Mouse (Mus musculus) cerebellum, adult 9-11 months (tissue): ENCODE results near the gene Runx2.

Experiments used
- DNase-seq: peaks from one replicate; pipeline ENCODE4 v3.0.0; 2022

The Runx2 gene

DNA sequence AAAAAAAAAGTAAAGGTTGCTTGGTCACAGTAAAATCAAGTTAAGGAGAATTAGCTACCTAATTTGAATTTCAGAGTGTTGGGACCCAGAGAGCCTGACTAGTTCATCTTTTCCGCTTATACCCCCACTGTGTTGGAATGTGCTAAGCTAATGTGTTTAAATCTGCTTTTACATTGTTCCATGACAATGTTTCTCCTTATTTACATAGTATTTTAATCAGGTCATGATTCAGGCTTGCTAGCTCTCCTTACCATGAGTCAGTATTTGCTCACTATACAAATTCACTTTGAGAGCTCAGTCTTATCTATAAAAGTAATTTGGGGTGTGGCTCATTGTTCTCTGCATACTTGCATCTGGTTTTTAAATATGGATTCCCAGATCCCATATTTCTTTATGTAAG is 47.2 kb downstream of the Runx2 start:
- DNase-seq, result no peak

DNA sequence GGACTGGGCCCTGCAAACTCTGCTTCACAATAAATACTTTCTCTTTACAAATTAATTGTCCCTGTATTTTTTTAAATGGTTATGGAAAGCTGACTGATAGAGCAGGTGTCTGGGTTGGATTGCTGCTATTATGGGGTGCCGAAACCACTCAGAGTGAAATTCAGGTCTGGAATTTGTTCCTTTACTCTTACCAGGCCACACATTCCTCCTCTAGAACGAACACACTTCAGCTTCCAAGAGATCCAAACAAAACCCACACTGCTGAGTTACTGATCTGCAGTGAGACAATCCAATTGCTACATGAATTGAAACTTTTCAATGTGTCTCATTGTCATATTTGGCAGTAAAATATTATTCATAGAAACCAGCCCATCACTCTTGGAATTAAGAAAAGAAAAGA is 47.6 kb downstream of the Runx2 start:
- no peak for DNase-seq

DNA sequence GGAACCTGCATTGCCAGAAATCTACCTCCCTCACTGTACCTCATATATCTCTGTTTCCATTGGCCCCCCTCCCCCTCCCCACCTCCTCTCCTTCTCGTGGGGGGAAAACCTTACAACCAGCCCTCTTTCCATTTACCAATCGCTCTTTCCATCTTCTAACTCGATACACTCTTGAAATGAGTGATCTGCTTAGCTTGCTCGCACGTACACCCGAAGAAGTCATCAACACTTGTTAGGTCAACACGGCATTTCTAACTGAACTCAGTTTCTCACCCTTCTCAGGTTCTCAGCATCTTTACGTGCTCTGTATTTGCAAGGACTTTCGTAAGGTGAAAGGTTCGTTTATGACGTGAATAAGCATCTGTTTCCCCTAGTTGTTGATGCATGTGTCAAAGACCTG is 48.3 kb downstream of the Runx2 start:
- DNase-seq, result no peak

DNA sequence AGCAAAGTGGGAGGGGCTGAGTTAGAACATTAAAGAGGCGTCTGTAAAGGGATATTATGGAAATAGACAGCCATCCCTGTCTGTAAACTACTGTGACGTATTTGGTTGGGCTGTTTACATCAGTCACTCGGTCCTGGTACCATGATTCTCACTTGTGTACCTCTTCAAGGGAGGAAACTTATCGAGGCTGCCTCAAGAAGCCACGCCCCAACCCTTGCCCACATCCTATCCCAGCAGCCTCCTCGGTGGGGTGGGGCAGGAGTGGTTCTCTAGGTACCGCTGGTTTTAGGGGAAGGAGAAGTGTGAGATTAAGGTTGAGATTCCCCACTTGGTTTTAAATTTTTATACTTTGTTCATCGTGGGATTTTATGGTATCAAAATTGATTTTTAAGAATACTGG is 69.2 kb downstream of the Runx2 start:
- DNase-seq, result no peak

DNA sequence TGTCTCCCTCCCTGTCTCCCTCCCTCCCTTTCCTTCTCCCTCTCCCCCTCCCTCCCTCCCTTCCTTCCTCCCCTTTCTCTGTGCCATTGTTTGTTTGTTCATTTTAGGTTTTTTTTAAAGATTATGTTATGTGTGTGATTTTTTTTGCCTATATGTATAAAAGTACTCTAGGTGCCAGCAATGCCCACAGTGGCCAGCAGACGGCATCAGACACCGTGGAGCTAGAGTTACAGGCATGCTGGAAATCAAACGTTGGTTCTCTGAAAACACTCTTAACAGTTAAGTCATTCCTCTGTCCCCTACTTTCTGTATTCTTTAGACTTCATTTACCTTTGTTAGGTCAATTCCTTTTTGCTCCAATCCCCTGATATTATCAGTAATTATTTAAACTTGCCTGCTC is 70.8 kb downstream of the Runx2 start:
- DNase-seq, result no peak

DNA sequence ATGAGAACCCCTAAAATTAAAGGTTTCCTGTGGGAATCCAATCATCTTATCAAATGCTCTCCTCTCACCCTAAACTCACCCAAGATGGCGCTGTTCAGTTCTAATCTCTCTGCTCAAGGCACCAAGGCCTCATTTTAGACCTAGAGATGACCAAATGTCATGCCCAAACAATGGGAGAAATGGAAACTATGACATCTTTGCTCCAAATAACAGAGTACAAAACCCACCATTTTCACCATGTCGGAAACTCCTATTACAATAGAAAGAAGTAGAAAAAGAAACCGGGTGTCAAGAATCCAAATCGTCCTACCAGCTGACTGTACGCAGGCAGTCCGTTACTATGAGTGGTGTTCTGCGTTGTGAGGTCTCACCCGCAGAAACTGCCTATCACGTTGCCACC is 72.4 kb downstream of the Runx2 start:
- no peak for DNase-seq

DNA sequence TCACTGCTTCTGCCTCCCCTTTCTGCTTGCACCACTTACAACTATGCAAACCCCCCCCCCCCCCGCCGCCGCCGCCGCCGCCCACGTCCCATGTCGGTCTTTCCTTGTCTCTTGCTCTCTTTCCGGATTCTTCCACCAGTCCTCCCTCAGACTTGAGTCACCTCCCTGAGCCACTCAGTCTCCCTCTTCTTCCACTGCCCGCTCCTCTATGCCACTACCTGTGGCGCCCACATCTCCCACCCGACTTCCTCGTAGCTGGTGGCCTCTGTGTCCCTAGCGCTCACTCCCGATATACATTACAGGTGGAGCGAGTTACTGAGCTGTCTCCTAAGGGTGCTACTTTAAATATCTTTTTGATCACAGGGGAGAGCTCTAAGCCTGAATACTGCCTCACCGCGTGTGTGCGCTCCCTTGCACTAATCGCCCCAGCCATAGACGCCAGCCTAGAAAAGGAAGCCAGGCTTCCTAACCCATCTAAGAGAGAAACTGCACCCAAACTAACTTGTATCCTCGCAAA is 76.4 kb downstream of the Runx2 start:
- no peak for DNase-seq

DNA sequence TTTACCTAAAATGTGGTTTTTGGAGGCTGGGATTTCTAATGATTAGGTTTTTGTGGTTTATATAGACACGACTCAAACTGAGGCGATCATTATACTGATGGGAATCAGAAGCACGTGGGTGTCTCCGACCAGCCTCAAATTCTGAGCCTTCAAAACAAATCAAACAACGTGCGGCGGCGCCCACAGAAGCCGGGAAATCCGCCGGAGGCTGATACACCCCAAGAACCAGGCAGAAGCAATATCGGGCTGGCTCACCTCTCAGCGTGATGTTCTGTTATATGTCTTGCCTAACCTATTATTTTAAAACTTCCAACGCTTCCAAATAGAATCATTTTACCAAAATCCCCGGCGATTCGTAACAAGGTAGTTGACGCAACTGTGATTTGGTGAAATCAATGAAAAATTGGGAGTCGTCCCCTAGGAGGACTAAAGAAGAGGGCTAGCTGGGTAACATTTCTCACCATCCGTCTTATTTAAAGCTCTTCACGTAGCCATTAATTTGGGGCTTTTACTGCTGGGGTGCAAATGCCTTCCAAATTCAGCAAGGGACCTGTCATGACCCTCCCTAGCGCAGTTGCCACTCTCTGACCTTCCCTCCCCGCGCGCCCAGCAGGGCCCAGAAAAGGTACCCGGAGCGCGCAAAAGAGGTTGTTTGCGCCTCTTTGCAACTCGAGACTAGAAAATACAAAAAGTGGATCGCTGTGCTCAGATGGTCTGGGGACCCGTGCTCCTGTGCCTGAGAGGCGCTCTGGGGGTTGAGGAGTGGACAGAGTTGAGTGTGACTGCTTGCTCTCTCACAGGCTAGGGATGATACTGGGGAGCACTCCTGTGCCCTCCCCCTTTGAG is 77.1 kb downstream of the Runx2 start:
- DNase-seq, result no peak

DNA sequence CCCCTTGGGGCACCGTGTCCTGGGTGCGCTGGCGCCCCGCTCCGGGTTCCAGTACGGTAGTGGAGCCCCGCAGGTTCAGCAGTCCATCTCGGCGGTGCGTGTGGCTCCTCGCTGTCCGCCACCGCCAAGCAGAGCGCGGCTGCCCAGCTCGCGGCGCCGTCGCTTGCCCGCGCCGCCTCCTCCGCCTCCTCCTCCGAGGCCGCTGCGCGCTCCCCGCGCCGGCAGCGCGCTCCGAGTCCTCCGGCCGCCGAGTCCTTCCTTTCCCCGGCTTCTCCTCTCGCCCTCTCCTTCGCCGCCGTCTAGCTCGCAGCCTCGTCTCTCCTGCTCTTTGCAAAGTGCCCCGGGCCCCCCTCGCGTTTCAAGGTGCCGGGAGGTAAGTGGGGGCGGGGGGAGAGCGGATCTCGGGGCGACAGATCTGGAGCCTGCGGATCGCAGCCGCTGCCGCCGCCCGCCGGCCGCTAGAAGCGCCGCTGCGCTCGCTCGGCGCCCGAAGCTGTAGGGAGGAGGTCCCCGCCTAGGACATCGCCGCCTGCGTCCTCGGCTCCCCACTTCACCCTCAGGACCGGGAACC is 78.5 kb downstream of the Runx2 start:
- peak; percentile 55 for DNase-seq

DNA sequence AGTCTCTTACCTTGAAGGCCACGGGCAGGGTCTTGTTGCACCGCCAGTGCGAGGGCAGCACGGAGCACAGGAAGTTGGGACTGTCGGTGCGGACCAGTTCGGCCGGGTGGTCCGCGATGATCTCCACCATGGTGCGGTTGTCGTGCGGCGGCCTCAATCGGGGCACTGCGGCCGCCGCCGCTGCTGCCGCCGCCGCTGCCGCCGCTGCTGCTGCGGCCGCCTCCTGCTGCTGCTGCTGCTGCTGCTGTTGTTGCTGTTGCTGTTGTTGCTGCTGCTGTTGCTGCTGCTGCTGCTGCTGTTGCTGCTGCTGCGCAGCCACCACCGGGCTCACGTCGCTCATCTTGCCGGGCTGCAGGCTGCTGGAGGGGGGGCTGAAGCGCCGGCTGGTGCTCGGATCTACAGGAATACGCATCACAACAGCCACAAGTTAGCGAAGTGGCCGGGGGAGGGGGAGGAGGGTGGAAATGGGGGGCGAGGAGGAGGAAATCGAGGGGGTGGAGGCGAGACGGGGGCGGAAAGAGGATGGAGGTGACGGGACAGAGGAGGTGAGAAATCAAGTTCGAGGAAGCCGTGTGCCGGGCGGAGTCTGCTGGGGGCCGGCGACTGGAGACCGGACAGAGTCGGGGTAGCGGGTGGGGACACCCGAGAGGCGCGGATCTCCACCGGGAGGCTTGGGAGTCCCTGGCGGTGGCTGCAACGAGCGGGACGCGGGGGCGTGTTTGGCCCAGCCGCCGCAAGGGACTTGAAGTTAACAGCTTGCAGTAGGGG is 79.2 kb downstream of the Runx2 start:
- DNase-seq, result peak; percentile 26

DNA sequence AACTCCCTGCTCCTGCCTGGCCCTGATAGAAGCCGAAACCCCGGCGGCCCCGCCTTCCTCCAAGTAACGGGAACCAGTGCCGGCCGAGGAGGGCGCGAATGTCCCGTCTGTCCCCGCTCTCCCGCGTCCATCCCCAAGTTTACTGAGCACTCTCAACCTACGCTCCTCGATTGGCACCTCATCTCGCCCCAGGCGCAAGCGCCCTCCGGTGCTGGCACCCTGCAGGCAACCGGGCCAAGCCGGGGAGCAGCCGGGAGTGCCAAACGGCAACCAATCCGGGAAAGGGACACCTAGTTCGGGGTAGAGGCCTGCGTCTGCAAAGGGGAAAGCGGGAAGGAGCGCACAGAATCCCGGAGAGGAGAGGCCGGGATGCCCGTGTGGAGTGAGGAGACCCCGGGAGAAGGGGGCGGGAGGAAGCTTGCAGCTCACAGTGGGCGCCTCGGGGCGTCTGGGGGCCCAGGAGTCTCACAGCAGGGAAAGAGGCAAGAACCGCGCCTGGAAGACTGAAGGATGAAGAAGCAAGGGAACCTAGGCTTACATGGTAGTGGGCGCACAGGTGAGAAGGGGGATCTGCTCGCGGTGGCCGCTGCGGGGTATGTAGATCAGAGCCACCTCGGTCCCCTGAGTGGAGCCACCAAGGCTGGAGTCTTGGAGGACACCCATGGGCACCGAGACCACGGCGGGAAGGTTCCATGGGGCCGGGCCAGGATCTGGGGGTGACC is 79.9 kb downstream of the Runx2 start:
- peak; percentile 16 for DNase-seq

DNA sequence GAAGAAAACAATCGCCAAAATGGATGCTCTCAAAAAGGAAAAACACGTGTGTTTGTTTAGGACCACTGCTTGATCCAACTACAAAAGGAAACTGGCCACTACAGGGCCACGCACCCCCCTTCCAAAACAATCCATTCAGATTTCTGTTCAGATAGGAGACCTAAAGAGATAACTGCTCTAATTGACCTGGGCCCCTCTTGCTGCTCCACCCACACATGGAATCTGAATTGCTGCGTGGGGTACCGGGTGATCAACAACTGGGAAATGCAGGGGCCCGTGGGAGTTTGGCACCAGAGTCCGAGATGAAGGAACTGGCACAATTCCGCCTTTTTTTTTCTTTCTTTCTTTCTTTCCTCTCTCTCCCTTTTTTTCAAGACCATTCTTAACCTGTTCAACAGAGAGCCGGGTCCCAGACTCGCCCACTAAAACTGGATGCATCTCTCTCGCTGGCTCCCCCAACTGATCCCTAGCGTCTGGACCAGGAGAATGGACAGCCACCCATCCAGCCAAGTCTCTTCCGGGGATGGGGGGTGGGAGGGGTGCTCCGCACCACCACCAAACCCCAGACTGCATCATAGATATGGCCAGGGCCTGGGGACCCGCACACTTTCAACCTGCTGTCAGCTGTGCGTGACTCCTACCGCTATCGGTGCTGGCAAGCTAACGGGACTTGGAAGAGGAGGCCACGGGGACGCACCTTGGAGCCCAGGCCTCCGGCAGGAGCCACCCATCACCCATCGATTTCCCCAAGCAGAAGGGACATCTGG is 80.9 kb downstream of the Runx2 start:
- no peak for DNase-seq

DNA sequence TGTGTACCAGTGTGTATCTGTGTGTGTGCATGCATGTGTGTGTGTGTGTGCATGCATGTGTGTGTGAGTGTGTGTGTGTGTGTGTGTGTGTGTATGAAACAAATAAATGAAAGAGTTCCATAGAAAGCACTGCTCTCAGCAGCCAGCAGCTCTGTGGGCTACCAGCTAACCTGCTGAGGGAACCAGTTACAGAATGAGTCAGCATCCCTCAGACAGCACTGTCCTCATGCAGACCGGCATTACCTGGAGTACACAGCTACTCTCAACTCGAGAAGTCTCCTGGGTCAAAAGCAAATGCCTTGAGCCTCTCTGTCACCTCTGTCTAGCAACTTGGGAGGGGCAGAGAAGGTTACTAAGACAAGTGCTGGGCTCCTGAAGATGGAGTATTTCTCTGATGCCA is 86.1 kb downstream of the Runx2 start:
- DNase-seq, result no peak

DNA sequence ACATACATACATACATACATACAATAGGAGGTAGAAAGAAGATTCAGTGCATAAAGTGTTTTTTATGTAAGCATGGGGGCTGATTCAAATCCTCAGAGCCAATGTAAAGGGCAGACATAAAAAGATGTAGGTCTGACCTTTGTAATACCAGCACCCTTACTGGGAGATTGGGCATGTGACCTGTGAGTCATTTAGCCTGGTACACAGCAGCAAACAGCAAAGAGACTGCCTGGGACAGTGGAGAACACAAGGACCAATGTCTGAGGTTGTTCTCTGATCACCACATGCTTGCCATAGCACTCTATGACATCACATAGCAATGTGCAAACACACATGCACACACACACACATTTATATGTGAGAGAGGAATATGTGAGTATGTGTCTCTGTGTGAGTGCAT is 86.9 kb downstream of the Runx2 start:
- no peak for DNase-seq

DNA sequence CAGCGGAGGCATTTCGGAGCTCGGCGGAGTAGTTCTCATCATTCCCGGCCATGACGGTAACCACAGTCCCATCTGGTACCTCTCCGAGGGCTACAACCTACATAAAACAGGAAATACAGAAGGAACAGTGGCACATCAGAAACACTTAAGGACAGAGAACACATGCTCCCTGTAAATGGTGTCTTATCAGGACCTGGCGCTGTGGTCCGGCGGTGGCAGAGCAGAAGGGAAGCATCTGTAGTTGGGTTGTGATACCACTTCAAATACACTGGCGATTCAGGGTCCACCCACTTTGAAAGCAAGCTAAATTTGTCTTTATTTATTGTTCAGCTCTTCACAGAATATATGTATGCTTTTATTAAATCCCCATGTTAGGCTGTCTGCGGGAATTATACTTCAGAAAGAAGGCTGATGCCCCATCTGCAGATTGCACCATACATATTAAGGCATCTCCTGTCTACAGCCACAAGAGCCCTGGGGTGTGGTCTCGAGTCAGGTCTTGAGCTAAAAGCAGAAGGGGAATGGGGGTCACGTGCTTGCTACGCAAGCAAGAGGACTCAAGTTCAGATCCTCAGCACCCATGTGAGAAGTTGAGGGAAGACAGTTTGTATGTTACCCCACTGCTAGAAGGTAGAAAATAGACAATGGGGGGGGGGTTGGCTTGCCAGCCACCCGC is 89.7 kb downstream of the Runx2 start:
- DNase-seq, result no peak

DNA sequence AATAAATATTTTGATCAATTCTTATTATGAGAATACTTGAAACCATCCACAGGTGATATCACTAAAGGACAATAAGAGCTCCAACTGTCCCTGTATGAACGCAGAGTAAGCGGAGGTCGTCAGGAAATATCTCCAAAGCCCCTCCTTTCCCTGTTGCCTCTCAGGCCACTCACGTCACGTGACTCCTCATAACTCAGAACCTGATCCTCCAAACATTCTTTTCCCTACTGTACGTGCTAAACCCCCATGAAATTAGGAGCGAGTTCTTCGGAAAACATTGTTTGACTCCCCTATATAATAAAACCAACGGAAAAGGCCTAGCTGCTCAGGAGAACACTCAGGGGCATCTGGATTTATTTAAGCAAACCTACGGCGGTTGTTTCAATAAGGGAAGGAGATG is 90.3 kb downstream of the Runx2 start:
- DNase-seq, result no peak

DNA sequence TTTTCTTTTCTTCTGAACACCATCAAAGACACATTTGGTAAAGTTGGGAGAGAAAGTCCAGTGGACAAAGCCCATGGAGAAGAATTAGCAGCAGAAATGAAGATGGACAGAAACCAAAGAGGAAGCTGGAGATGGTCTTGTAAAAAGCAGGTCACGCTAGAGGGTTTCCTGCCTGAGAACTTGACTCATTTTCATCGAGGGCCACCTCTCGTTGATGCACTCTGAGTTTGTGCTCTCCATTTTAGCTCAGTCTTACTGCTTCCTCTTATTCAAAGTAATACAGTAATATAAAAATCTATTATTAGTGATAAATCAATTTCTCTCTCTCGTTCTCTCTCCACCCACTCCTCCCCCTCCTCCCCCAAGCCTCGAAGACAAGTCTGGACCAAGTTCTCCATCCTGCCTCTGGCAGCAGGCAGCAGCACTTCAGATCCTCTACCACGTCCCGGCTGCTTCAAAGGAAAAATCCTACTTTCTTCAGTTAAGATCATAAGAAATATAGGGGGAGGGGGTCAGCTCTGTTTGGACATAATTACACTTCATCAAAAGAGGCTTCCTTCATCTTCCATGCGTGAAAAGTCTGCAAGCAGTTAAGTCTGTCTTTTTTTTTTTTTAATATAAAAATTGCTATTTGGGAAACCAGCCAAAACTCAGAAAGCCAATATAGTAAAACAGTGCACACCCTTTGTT is 92.3 kb downstream of the Runx2 start:
- no peak for DNase-seq

DNA sequence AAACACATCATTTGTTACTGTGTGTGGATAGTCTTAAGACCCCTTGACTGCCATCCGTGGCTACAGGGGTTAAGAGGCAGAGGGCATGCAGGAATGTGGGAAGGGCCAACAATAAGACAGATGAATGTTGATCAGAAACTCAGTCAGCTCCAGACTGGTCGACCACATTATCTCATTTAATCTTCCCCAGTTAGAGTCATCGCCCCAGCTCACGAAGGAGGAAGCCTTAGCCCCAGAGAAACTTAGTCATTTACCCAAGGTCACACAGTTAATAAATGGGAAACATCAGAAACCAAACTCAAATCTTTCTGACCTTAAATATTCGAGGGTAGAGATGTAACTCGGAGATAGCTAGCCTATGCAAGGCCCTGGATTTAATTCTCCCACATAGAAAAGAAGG is 96.0 kb downstream of the Runx2 start:
- no peak for DNase-seq

DNA sequence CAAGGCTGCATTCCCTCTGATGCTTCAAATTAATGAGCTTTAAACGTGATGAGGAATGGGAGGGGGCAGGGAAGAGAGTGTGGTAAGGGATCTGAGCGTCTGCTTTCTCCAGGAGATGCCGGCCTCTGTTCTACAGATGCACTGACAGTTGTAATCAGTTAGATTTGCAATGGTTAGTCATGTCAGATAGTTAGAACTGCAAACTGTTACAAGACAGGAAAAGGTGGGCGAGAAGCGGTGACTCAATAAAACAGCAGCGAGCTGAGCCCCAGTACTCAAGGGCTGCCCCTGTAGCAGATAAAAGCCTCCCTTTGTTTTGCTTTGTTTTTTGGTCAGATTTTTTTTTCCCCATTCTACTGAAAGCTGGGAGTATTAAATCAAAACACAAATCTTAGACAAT is 96.6 kb downstream of the Runx2 start:
- no peak for DNase-seq

DNA sequence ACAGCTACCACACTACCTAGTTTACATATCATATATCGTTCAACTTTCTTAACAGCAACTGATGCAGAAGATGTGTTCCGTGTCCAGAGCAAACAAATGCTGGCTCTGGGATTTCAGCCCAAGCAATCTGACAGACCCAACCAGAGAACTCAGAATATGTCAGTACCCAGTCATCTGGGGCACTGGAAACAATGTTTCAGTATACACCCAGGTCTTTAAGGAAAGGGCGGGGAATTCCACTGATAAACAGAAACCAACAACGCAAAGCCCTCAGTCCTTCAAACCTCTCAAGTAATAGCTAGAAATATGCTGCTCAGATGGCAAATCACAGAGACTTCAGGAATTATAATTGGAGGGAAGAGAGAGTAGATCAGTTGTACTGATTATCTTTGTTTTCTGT is 100.5 kb downstream of the Runx2 start:
- DNase-seq, result no peak

DNA sequence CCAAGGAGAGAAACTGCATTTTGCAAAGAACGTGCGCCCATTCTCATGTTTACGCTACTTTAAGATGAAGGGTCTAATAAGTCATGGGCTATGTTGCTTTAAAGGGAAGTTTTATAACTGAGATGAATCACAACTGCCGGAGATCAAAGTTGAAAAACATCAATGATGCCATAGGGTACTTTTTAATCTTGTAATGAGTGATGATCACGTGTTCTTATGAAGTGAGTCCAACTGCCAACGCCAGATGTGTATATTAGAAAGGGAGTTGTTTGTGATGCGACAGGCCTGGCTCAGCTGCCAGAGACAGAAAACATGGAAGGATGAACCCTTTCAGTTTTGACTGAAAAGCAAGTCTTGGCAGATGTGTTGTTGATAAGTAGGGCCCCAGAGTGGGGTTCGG is 101.2 kb downstream of the Runx2 start:
- DNase-seq, result no peak
